Mouse (Mus musculus): Measurements from ENCODE around the gene Slc34a1. TPM values are rescaled to one million over a fixed set of nuclear protein-coding genes. Genes with fewer than 3 reads are reported as not detected.

Gene Slc34a1
- polyA plus RNA-seq (2017; shearing (Covaris generic)), result under 1 TPM in 1 of 3 experiments, not detected in 2; 0.20 TPM

- ATAC-seq, result no peak
These were observed at the start of gene Slc34a1 for GRCm38 (mm10) chr13:55398088-55398487. TSS of gene Slc34a1 (plus strand) at chr13:55398187.

DNA sequence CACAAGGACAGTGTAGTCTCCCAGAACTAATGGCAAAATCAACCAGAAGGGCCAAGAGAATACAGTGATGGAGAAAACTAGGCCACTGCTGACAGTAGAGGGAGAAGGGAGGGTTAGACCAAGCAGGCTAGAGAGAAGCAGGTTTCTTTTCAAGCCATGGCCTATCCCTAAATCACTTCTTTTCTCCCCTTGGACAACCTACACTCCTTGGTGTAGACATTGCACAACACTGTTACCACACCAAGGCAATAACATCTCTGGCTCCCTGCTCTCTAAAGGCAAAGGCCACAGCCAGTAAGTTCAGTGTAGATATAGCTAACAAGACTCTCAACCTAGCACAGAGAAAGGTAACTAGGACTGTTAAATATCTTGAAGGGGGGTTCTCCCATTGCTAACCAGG is 36.8 kb upstream of the Slc34a1 start:
- no peak for ATAC-seq

GRCm38 (mm10) chr13:55361974-55362452 is 36.0 kb upstream of the Slc34a1 start:
- peak; percentile 22 for ATAC-seq

DNA sequence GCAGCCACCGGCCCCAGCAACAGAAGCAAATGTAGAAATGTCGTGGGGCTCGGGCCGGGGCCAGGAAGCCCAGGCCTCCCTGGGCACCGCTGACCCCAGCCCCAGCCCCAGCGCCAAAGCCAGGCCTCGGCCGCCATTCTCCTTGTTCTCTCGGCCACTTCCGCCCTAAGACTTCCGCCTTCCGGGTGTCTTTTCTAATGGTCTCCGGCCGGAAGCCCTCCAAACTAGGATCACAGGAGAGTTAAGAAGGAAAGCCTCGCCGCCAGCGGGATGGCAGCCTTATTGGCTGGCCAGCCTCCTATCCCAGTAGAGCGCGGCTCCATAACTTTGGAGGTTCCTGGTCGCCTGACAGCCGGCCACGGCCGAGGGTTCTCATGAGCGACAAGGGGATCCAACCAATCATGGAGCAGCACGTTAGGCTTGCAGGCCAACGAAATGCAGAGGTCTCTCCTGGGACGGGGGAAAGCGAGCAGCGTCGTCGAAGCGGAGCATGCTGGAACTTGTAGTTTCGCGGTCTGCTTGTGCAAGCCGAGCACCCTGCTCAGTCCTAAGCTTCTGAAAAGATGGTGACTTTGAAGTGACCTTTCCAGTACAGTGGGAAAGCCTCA is 35.4 kb upstream of the Slc34a1 start, which contains the start of gene Lman2:
TSS of gene Lman2 (minus strand) at position 331 of the 608 bp plus-strand sequence.
- ATAC-seq, result peak; percentile 98

GRCm38 (mm10) chr13:55368401-55368800 is 29.6 kb upstream of the Slc34a1 start:
- ATAC-seq, result no peak

GRCm38 (mm10) chr13:55369531-55370114 is 28.4 kb upstream of the Slc34a1 start, which contains the start of gene Rgs14:
TSS of gene Rgs14 (plus strand) at chr13:55369732.
- peak; percentile 97 for ATAC-seq

- ATAC-seq, result no peak
These were observed 27.8 kb upstream of the Slc34a1 start for GRCm38 (mm10) chr13:55370234-55370633.

GRCm38 (mm10) chr13:55371007-55371681 is 26.8 kb upstream of the Slc34a1 start:
- ATAC-seq, result no peak

- ATAC-seq, result no peak
These were observed 26.2 kb upstream of the Slc34a1 start for GRCm38 (mm10) chr13:55371740-55372139.

- no peak for ATAC-seq
These were observed 23.6 kb upstream of the Slc34a1 start for GRCm38 (mm10) chr13:55374206-55374924.

GRCm38 (mm10) chr13:55375877-55376276 is 22.1 kb upstream of the Slc34a1 start:
- no peak for ATAC-seq

GRCm38 (mm10) chr13:55378907-55379580 is 18.9 kb upstream of the Slc34a1 start:
- no peak for ATAC-seq

DNA sequence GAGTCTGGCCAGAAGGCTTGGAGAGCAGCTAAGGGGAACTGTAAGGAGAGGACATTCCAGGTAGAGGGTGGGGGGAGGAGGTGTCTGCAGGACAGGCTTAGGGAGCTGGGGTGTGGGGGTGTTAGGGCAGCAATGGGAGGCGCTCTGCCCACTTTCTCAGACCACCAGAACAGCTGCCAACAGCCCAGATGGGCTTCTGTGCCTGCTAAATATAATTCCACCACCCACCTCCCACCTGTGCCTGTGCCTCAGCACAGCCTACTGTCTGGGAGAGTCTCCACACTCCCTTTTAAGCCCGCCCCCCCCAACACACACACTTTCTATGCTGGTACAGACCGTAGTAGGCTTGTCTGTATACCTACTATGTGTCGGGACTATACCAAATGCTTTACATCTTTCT is 16.2 kb upstream of the Slc34a1 start:
- ATAC-seq, result no peak

DNA sequence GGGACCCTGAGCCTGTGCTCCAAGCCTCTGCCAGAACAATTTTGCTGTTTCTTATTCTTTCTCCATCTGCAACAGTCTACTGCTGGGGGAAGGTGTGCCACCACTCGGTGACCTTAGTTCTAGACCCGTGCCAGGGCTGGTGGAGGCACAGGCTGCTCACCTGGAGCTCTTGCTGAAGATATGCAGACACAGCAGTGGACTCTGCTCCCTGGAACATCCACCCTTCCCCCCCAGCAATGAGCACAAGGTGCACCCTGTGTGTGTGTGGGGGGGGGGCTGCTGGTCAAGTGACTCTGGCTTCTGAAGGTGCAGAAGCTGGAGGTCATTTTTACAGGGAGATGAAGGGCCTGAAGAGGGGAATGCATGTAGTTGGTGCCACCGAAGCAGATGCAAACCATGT is 7.3 kb upstream of the Slc34a1 start:
- no peak for ATAC-seq

- ATAC-seq, result no peak
These were observed 6.4 kb upstream of the Slc34a1 start for GRCm38 (mm10) chr13:55391626-55392029.

GRCm38 (mm10) chr13:55392933-55393332 is 5.1 kb upstream of the Slc34a1 start:
- no peak for ATAC-seq

- ATAC-seq, result no peak
These were observed 1.5 kb downstream of the Slc34a1 start for GRCm38 (mm10) chr13:55399300-55400038.

DNA sequence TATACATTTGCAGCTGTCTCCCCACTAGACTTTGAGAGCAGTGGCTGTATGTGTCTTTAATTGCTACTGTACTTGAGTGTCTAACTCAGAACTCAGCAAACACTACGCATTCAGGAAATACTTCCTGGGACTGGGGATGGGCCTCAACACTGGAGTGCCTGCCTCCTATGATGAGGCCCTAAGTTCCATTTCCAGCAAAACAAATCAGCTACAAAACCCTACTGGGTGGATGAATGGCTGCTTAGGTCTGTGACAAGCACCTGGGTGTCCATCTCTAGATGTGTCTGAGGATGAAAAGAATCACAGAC is 2.0 kb downstream of the Slc34a1 start:
- ATAC-seq, result no peak

- ATAC-seq, result no peak
These were observed 5.3 kb downstream of the Slc34a1 start for GRCm38 (mm10) chr13:55403266-55403665.

DNA sequence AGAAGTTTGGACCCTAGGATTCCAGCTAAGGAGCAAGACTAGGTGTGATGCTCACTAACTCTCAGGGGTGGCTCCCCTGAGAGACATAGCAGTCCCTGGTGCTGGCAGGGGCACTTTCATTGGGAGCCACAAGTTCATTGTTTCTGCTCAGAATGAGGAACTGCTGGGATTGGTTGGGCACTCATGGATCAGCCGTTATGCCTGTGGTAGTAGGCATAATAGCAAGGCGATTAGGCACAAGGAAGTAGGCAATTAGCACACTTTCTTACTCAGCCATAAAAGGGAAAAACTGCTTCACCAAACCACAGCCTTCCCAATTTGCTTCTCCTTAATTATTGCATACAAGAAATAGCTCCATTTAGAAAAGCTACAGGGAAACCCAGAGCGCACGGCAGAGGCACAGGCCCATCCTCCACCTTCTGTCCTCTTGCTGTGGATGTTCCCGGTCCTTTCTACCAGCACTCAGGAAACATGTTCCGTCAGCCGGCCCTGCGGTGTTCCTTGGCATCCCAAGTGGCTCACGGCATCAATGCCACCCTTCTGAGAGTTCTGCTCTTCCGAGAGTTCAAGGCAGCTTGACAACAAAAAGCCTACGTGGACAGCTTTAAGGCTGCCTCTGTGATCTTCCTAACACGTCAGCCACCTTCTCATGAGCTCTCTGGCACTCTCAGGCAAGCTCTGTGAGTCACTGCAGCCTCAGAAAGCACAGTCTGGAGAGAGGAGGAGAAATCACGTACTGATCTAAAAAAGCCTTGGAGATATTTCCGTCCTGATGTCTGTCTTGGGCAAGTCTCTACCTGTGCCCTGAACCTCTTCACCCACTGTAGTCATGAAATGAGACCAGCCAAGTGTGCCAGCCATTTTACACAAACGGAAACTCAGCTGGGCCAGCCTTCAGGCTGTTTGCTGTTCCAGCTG is 6.2 kb downstream of the Slc34a1 start:
- ATAC-seq, result no peak

All from inflammation-experienced regulatory T-cells, adult 6 months (primary cell).